Mouse (Mus musculus) thymus, adult 2 months (tissue): Measurements from ENCODE around the gene Tnfrsf14.
A peak's percentile ranks its signal among the peaks of the same experiment; 100 is the strongest.

Experiments used
- CTCF ChIP-seq: fragments of 200-500 bp; IDR thresholded peaks from 2 replicates; pipeline ENCODE4 v1.5.1; 2012; ENCODE audit warnings: mild to moderate bottlenecking, control low read depth, low read length, moderate library complexity, borderline replicate concordance; ENCODE audit not compliant: control insufficient read depth, poor library complexity, insufficient read depth; ENCODE audit errors: extremely low read depth
- POLR2A ChIP-seq: fragments of 200-500 bp; IDR thresholded peaks from 2 replicates; pipeline ENCODE4 v1.6.1; 2012; ENCODE audit warnings: mild to moderate bottlenecking, low read length, control low read depth, moderate library complexity; ENCODE audit not compliant: control insufficient read depth, poor library complexity, insufficient read depth; ENCODE audit errors: extremely low read depth

DNA sequence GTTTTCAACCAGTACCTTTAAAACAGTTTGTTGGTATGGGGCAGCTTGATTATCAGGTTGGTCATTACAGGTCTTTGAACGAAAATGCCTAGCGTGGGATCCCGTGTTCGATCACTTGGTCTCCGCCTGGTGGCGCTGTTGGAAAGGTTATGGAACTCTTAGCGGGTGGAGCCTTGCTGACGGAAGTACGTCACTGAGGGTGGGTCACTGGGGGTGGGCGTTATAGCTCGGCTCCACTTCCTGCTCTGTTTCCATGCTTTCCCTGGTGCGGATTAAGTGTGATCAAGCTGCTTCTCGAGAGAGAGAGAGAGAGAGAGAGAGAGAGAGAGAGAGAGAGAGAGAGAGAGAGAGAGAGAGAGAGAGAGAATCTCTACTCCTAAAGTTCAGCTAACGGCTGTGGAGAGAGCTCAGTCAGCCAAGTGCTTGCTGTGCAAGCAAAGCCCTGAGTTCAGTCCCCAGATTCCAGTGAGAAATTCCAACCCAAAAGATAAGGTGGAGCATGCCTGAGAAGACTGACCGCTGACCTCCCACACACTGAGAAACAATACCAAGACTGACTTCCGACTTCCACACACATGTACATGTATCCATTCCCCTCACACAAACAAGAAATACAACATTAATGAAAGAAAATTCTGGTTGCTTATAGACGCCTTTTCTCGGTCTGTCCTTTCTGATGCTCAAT is 50.4 kb downstream of the Tnfrsf14 start:
- TF ChIP-seq CTCF, result peak; percentile 83; the same call in 1 of the 2 replicates
- TF ChIP-seq POLR2A, result no peak
